Mouse (Mus musculus): Measurements from ENCODE around the gene Ttc28. TPM values are rescaled to one million over a fixed set of nuclear protein-coding genes. Genes with fewer than 3 reads are reported as not detected.

Gene Ttc28
- polyA plus RNA-seq, 2 experiments = 0.48 to 0.81 TPM

GRCm38 (mm10) chr5:111054380-111054779 lies 174.8 kb downstream of the Ttc28 start:
- ATAC-seq (ENCODE audit: insufficient read depth) = no peak
- TF ChIP-seq EP300 (IDR thresholded peaks at IDR 0.05; ENCODE audit: low read depth) (no peak), CTCF (IDR thresholded peaks at IDR 0.05; ENCODE audit: low read depth) (no peak)
- 63% methylated on average over 9 of the region's 9 CpGs for WGBS (ENCODE audit: insufficient replicate concordance)

GRCm38 (mm10) chr5:111054848-111055428 lies 175.3 kb downstream of the Ttc28 start:
- TF ChIP-seq CTCF (IDR thresholded peaks at IDR 0.05; ENCODE audit: low read depth) (no peak), EP300 (IDR thresholded peaks at IDR 0.05; ENCODE audit: low read depth) (no peak)
- H3K9ac ChIP-seq (replicated peaks) = no peak overlapping the region
- no peaks in the 10 kb centered on the region; a peak in 1 of 4 replicates for H3K4me1 ChIP-seq (replicated peaks; ENCODE audit: control insufficient read depth in 2 of 2, insufficient read depth in 2 of 2, low read length in 1 of 2)
- 70% methylated on average over 17 of the region's 17 CpGs for whole genome bisulfite sequencing (ENCODE audit: insufficient replicate concordance)
- H3K27ac ChIP-seq = no peak overlapping the region
- H3K27me3 ChIP-seq (ENCODE audit: control insufficient read depth, insufficient read depth, low read length) = no peaks in the 10 kb centered on the region
- H3K9me3 ChIP-seq (ENCODE audit: control insufficient read depth, low read length) = no peaks in the 10 kb centered on the region
- ATAC-seq (ENCODE audit: insufficient read depth) (no peak), DNase-seq (ENCODE audit: low read depth in 3 of 3, low spot score in 3 of 3) (no peak)
- H3K4me2 ChIP-seq (ENCODE audit: low read depth) = no peak overlapping the region
- H3K4me3 ChIP-seq (ENCODE audit: insufficient read depth in 1 of 2, low read depth in 2 of 2, low read length in 2 of 2) = no peak overlapping the region
- no peaks in the 10 kb centered on the region for H3K36me3 ChIP-seq (replicated peaks; ENCODE audit: control insufficient read depth, insufficient read depth, low read depth)

More at GRCm38 (mm10) chr5:111054380-111054779, 174.8 kb downstream of the Ttc28 start:
- DNase-seq (ENCODE audit: low read depth in 3 of 3, low spot score in 3 of 3) = no peak
- H3K4me2 ChIP-seq (ENCODE audit: low read depth) = no peak overlapping the region
- H3K27me3 ChIP-seq (ENCODE audit: control insufficient read depth, insufficient read depth, low read length) = no peaks in the 10 kb centered on the region
- no peak overlapping the region for H3K9ac ChIP-seq (replicated peaks)
- no peaks in the 10 kb centered on the region for H3K36me3 ChIP-seq (replicated peaks; ENCODE audit: control insufficient read depth, insufficient read depth, low read depth)
- H3K4me1 ChIP-seq (replicated peaks; ENCODE audit: control insufficient read depth in 2 of 2, insufficient read depth in 2 of 2, low read length in 1 of 2) = no peaks in the 10 kb centered on the region; a peak in 1 of 4 replicates
- H3K4me3 ChIP-seq (ENCODE audit: insufficient read depth in 1 of 2, low read depth in 2 of 2, low read length in 2 of 2) = no peak overlapping the region
- no peak overlapping the region for H3K27ac ChIP-seq
- H3K9me3 ChIP-seq (ENCODE audit: control insufficient read depth, low read length) = no peaks in the 10 kb centered on the region

- no peak overlapping the region for H3K27ac ChIP-seq
- no peaks in the 10 kb centered on the region for H3K27me3 ChIP-seq (ENCODE audit: control insufficient read depth, insufficient read depth, low read length)
- H3K9me3 ChIP-seq (ENCODE audit: control insufficient read depth, low read length) = no peaks in the 10 kb centered on the region
- H3K4me2 ChIP-seq (ENCODE audit: low read depth) = no peak overlapping the region
- DNase-seq (ENCODE audit: low read depth in 3 of 3, low spot score in 3 of 3) (no peak), ATAC-seq (ENCODE audit: insufficient read depth) (no peak)
- H3K4me1 ChIP-seq (replicated peaks; ENCODE audit: control insufficient read depth in 2 of 2, insufficient read depth in 2 of 2, low read length in 1 of 2) = no peaks in the 10 kb centered on the region; a peak in 1 of 4 replicates
- H3K9ac ChIP-seq (replicated peaks) = no peak overlapping the region
- 56% methylated on average over 8 of the region's 8 CpGs for WGBS (ENCODE audit: insufficient replicate concordance)
- H3K36me3 ChIP-seq (replicated peaks; ENCODE audit: control insufficient read depth, insufficient read depth, low read depth) = no peaks in the 10 kb centered on the region
- TF ChIP-seq CTCF (IDR thresholded peaks at IDR 0.05; ENCODE audit: low read depth) = no peak
- no peak for TF ChIP-seq EP300 (IDR thresholded peaks at IDR 0.05; ENCODE audit: low read depth)
- H3K4me3 ChIP-seq (ENCODE audit: insufficient read depth in 1 of 2, low read depth in 2 of 2, low read length in 2 of 2) = no peak overlapping the region
Observed at GRCm38 (mm10) chr5:111055507-111055906, 175.9 kb downstream of the Ttc28 start.

DNA sequence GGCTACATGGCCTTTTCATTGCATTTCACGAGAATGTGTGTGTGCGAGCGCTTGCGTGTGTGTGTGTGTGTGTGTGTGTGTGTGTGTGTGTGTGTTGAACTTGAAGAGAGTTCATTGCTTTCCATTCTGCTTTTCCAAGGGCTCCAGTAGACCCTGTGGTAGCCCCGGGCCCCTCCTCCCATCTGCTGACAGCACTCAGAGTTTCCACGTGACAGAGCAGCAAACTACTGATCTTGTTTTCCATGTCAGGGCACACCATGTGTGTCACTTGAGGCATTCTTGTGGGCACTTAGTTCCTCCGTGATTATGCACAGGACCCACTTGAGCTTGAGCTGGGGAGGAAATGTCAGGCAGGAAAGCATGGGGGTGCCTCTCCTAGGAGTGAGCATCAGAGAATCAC lies 177.5 kb downstream of the Ttc28 start:
- Histone ChIP-seq H3K4me3 (ENCODE audit: insufficient read depth in 1 of 2, low read depth in 2 of 2, low read length in 2 of 2) (no peak overlapping the region), H3K27ac (no peak overlapping the region), H3K9ac (replicated peaks) (no peak overlapping the region), H3K36me3 (replicated peaks; ENCODE audit: control insufficient read depth, insufficient read depth, low read depth) (no peaks in the 10 kb centered on the region), H3K4me2 (ENCODE audit: low read depth) (no peak overlapping the region), H3K27me3 (ENCODE audit: control insufficient read depth, insufficient read depth, low read length) (no peaks in the 10 kb centered on the region), H3K4me1 (replicated peaks; ENCODE audit: control insufficient read depth in 2 of 2, insufficient read depth in 2 of 2, low read length in 1 of 2) (no peaks in the 10 kb centered on the region; a peak in 1 of 4 replicates), H3K9me3 (ENCODE audit: control insufficient read depth, low read length) (no peaks in the 10 kb centered on the region)
- WGBS (ENCODE audit: insufficient replicate concordance) = 59% methylated on average over 7 of the region's 7 CpGs
- ATAC-seq (ENCODE audit: insufficient read depth) (no peak), DNase-seq (ENCODE audit: low read depth in 3 of 3, low spot score in 3 of 3) (no peak)
- TF ChIP-seq EP300 (IDR thresholded peaks at IDR 0.05; ENCODE audit: low read depth) (no peak), CTCF (IDR thresholded peaks at IDR 0.05; ENCODE audit: low read depth) (no peak)

DNA sequence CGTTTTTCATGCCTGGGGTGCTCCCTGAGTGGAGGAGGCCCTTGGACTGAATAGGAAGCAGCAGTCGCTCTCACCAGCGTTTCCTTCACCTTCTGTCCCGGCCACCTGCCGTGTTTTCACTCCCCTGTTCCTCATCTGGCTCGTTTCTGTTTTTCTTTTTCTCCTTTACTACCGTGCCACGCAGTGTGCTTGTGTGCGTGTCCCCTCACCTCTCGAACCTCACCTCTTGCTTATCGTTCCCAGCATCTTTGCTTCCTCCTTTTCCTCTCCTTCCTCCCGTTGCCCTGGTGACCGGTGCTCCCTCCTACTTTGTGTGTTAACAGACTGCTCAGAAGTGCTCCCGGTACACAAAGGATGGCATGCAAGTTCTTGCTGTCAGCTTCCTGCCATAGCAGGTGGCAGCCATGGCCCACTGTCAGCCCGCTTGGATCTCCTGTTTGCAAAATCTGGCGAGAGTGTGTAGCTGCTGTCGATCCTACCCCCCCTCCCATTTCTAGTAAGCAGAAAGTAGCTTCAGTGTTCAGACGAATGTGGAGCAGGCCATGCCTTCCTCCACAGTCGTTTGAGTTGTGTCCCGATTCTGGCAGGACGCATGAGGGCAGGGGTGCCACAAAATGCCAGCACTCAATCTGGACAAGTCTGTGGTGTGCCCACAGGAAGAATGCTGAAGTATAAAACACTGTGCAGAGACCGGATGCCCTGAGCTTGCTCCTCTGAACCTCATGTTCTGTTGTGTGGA lies 179.0 kb downstream of the Ttc28 start:
- no peaks in the 10 kb centered on the region; a peak in 1 of 4 replicates for H3K4me1 ChIP-seq (replicated peaks; ENCODE audit: control insufficient read depth in 2 of 2, insufficient read depth in 2 of 2, low read length in 1 of 2)
- no peak for TF ChIP-seq EP300 (IDR thresholded peaks at IDR 0.05; ENCODE audit: low read depth)
- no peak for TF ChIP-seq CTCF (IDR thresholded peaks at IDR 0.05; ENCODE audit: low read depth)
- no peaks in the 10 kb centered on the region for H3K36me3 ChIP-seq (replicated peaks; ENCODE audit: control insufficient read depth, insufficient read depth, low read depth)
- H3K27ac ChIP-seq = no peak overlapping the region
- H3K4me3 ChIP-seq (ENCODE audit: insufficient read depth in 1 of 2, low read depth in 2 of 2, low read length in 2 of 2) = no peak overlapping the region
- no peak for DNase-seq (ENCODE audit: low read depth in 3 of 3, low spot score in 3 of 3)
- ATAC-seq (ENCODE audit: insufficient read depth) = no peak
- no peak overlapping the region for H3K9ac ChIP-seq (replicated peaks)
- WGBS (ENCODE audit: insufficient replicate concordance) = 25% methylated on average over 22 of the region's 22 CpGs
- no peaks in the 10 kb centered on the region for H3K9me3 ChIP-seq (ENCODE audit: control insufficient read depth, low read length)
- H3K27me3 ChIP-seq (ENCODE audit: control insufficient read depth, insufficient read depth, low read length) = no peaks in the 10 kb centered on the region
- H3K4me2 ChIP-seq (ENCODE audit: low read depth) = no peak overlapping the region
